Mouse (Mus musculus) neutrophil, adult 5-6 weeks (primary cell): ENCODE results near the gene Stbd1. TPM values are rescaled to one million over a fixed set of nuclear protein-coding genes. Genes with fewer than 3 reads are reported as not detected.

Source experiments
- ATAC-seq: fragments of 151-379, 151-347 bp; 2 replicates; pipeline ENCODE4 v1.8.0; 2017; ENCODE audit warnings: mild to moderate bottlenecking, moderate TSS enrichment; ENCODE audit not compliant: insufficient number of reproducible peaks, poor library complexity, low FRiP score, severe bottlenecking; ENCODE audit errors: extremely low read depth
- total RNA-seq: library from RNA; stranded (forward); fragments of 200-1000 nt; gene quantifications from 2 replicates; pipeline ENCODE4 v1.2.3, GENCODE M21; 2017

Gene Stbd1
- total RNA-seq = 0.37 and 0.47 TPM in 2 replicates

DNA sequence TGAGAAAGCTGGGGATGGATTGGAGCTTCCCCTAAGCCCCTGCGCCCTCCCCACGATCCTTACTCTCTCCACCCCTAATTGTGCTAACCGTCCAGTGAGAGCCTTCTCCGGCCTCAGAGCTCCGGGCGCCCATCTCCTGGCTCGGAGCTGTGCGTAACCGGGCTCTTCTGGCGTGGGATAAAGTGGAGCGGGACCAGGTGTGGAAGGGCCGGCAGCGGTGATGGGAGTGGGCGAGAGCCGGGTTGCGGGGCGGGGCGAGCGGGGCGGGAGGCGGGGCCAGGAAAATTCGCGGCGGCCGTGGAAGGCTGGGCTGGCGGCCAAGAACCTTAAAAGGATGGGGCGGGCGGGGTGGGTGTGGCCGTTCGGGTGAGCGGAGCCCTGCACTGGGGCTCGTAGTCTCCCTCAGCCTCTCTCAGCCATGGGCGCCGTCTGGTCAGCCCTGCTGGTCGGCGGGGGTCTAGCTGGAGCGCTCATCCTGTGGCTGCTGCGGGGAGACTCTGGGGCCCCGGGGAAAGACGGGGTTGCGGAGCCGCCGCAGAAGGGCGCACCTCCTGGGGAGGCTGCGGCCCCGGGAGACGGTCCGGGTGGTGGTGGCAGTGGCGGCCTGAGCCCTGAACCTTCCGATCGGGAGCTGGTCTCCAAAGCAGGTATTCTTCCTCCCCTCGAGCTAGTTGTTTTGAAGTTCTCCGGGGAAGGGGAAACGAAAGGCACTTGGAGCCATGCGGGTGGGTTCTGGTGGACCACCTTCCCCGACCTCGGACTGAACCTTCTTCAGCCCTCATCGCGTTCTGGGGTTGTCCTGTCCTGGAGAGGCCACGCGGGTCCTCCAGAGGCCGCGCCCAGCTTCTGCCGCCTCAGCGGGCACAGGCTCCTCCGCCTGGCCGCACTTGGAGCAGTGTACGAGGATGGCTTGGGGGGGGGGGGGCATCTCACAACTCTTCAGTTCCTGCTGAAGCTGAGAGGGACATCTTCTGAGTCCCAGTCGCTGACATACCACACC is at the start of gene Stbd1:
TSS of gene Stbd1 (plus strand) at position 351 of the 1,000 bp plus-strand sequence.
- 0 out of 2 replicates have a peak, but pooled peaks have one; percentile 16 for ATAC-seq

DNA sequence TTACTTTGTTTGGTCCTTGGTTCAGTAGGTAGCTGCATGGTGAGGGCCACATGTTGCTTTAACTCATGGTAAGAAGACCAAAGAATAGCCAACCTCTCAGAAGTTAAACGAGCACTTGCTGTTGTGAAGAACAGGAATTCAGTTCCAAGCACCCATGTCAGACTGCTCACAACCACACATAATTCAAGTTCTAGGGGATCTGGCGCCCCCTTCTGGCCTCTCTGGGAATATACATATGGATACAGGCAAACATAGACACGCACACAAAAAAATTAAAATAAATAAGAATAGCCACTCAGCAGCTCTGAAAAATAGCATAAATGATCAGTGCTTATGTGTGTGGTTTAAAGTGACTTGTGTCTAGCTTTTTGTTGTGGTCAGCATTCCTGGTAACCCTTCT is 48.9 kb upstream of the Stbd1 start:
- ATAC-seq = no peak

DNA sequence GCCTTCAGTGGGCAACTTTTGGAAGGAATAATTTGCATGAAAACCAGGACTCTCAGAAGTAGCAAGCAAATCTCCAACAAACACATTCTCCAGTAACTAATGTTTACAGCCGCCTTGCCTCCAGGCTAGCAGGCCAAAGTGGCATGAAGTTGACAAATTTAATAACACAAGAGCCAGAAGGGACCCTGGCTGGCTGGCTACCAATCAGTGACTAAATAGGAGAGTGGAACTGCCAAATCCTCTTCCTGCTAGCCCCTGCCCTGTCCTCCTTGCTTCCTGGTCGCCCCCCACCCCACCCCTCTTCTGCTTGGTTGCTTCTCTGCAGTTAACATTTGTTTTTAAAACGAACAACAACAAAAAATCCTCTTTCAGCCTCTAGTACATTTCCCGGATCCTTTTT is 48.4 kb upstream of the Stbd1 start:
- no peak for ATAC-seq

DNA sequence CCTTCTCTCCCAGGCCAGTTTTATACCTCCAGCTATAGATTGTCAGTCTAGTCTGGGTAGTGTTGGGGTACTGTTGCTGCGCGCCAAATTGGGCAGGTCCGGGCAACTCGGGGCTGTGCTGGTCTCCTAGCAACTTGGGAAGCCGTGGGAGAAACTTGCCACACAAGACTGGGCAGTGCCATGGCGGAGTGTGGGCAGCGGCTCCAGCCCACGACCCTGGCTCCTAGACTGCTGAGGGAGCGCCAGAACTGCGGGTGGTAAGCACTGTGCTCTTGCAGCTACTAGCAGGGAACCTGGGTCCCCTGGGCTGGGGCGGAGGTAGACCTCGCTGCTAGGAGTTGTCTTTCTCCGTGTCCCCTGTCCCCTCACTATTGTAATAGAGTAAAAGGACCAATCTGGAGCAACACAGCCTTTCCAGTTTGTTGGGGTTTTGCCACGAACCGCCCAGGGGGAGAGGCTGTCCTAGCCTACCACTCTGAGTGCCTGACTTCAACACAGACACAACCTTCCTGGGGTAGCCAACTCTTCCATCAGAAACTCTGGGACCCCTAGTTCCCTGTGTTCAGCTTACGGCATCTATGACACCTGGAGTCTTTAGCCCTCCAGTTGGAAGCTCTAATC is 47.8 kb upstream of the Stbd1 start, which contains the start of gene Fam47e:
TSS of gene Fam47e (plus strand) at position 179 of the 621 bp plus-strand sequence.
- no peak for ATAC-seq

DNA sequence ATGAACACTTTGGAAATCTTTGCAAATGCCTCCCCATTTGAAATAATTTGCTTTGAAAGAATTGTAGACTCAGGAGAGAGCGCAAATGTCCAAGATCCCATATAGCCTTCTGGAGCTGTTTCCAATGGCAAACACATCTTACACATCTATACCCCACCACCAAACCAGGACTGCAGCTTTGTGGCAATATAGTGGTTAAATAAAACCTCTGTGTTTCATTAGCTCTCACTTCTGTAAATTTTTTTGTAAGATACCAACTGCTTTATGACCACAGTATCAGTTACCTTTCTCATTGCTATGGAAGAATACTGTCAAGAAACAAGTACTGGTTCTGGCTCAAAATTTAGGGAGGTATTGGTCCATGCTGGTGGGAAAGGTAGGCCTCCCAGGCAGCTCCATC is 46.9 kb upstream of the Stbd1 start:
- ATAC-seq = no peak

DNA sequence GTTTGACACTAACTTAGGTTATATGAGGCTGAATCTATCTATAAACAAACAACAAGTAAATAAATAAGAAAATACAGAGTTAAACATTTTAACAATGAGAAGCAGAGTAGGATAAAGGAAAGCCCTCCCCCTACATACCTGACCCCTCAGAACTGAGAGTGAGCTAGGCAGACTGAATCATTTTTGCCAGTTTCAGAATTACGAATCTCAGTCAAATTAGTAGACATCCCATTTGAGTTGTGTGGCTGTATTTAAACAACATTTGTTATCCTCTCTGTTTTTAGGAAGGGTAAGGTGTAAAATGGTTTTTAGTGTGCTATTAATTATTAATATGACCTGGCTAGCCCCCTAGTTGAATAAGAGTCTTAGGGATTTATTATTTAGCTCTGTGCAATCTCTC is 45.3 kb upstream of the Stbd1 start:
- no peak for ATAC-seq

DNA sequence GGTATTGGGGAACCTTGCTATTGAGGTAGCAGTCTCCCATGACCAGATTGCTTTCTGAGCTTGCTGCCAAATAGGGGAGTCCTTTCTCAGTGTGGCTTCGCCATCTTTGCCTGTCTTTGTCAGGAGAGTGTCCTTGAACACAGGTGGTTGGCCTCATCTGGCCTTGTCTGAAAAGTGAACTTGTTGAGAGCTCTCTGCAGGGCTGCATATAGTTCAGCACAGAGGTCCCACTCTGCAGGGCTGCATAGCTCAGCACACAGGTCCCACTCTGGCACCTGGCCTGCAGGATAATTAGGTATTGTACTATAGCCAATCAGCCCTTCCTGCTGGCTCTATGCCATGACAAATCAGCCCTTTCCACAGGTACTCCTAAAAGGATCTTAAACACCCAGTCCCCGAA is 42.6 kb upstream of the Stbd1 start:
- ATAC-seq = no peak

DNA sequence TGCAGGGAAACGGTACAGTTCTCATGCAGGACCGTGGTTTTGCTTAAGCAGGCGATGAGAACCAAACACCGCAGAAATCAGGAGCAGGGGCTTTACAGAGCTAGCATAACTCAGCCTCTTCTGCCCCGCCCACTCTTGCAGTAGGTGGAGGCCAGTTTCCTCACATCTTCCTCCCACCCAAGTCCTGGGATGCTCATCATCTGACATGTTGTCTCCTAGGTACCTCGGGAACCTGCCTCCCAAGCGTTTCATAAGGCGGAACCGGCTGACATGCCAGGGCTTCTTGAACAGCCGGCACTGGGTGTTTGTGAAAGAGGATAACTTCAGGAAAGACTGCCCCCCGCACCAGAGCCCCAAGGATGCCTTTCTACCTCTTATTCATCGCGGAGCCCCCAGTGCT is 40.8 kb upstream of the Stbd1 start:
- ATAC-seq = no peak

DNA sequence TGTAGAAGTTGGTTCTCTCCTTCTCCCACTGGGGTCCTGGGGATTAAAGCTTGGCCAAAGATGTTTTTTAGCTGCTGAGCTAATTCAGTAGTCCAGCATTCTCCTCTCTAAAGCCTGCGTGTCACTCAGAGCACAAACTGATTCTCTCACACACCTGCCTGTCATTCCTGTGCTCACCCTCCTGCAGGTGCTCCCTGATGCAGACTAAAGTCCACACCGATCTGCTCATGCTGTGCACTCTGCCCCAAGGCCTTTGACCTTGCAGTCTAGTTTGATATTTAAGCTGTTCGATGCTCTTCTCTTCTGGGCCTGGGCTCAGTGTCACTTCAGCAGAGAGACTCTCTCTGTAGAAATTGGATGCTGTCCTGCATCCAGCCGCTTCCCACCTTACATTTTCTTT is 31.6 kb upstream of the Stbd1 start:
- no peak for ATAC-seq

DNA sequence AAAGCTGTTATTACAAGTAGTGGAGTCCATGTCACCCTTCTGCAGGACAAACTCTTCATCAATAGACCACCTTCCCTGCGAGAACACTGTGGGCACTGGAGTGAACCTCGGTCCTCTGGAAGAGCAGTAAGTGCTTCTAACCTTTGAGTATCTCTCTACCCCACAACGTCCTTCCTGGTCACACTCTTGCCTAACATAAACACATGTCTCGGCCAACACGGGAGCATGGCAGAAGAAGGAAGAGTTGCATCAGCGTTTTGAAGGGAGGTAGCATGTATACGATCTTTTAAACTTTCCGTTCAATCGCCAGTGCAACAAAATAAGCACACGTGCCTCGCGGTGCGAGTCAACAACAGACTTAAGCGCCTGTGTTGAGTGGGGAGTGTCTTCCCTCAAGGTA is 23.3 kb upstream of the Stbd1 start:
- ATAC-seq = no peak

DNA sequence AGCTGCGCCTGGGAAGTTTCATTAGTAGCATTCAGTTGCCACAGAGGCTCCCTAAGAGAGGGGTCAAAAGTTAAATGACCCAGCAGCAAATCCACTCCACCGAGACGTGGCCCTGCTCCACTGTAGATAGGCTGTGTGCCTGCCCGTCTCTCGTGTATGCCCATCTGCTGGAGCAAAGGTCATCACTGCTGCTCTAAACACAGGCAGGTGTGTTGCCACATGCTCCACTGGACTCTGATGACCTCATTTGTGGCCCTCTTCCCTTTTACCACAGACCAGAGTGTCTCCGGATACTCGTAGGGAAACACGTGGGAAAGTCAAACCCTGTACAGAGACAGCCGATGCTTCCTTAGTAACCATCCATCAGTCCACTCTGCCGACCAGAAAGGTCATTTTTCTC is 16.9 kb upstream of the Stbd1 start:
- ATAC-seq = no peak

DNA sequence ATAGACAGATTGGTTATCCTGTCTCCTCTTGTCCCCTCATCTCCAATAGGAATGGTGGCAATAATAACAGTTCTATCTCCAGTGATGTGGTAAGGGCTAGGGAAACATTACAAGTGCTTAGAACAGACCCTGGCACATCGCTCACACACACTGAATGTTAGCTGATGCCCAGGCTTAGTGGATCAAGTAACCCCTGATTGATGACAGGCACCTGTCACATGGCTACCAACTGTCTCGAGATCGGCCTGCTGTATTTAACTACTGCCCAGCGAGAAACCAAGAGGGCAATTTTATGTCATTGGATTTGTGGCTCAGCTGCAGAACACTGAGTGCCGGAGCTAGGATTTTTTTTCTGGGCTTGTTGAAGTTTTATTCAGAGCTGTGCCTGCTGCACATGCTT is 7.8 kb upstream of the Stbd1 start:
- no peak for ATAC-seq

DNA sequence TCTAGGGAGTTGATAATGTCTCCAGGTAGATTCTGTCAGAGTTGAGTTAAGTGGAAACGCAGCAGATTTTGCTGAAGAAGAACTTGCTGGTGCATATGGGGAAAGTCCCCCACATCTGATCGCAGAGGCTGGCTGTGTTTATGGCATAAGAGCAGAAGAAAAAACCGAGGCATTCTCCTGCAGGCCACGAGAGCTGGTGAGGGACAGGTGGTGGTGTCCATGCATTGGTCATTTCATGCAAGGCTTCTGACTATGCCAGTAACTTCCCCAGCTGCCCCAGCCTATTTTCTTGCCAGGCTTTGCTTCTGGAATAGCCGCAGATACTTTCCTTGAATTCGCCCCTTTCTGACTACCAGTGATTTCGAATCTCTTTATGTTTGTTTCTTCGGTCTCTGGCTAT is 6.0 kb upstream of the Stbd1 start:
- ATAC-seq = no peak

DNA sequence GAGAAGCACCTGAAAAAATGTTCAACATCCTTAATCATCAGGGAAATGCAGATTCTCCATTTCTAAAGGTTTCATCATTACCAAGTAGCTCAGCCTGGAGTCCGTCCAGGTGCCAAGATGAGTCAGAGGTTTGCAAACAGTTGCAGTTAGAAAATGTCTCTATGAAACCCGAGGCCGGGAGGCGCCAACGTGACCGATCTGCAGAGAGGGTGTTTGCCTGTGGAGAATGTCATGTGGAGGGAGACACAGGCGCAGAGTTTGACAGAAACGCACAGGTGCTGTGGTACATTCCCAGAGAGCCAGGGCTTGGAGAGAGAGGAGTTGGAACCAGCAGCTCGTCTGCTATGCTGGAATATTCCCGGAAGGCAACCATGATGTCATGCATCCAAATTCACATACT is 3.8 kb upstream of the Stbd1 start:
- ATAC-seq = no peak

DNA sequence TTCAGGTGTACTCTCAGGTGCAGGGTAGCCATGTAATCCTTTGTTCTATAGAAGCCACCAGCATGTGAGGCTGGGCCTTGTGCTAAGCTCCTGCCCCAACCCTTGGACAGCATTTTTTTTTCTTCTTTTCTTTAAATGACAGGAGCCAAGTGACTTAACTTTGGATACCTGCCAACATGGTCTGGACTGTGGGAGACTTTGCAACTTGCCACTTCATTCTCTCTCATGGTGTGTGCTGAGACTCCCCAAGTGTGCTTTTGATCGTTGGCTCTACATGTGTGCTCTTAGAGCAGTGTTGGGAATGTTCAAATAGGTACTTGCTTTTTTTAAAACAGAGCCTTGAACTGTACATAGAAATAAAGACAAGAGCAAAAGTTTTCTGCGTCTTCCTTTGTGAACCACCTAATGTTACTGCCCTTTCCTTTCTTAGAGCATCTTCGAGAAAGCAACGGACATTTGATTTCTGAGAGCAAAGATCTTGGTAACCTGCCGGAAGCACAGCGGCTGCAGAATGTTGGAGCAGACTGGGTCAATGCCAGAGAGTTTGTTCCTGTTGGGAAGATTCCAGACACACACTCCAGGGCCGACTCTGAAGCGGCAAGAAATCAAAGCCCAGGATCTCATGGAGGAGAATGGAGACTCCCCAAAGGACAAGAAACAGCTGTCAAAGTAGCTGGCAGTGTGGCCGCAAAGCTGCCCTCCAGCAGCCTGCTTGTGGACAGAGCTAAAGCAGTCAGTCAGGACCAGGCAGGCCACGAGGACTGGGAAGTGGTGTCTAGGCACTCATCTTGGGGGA is 1.8 kb downstream of the Stbd1 start:
- no peak for ATAC-seq

DNA sequence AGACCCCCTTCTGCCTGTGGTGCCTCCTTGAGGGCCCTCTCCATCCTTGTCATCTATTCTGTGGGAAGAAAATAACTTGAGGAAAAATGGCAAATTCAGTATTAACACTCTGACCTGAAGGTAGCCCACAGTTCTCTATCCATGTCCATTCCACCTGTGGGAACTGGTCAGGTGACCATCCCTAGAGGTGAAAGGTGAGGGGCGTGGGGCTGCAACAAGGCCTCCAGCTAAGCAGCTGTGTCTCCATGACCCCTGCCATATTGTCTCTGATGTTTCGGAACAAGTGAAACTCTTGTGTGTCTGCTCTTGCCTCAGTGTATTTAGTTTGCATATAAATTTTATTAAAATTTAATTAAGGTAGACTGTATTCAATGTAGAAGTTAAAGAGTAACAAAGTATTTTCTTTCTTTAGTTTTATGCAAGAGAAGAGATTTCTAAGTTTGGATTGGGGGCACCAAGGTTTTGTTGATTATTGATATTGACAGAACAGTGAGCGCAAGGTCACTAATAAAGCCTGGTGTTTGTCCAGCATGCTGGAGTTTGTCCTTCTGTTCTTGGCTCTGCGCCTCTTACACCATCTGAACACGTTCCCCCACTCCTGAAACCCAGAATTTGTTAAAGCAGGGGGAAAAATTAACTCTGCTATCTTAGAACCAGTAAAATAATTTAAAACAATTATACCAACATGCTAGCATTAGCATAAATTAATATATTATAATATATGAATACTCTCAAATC is 4.8 kb downstream of the Stbd1 start:
- no peak for ATAC-seq

DNA sequence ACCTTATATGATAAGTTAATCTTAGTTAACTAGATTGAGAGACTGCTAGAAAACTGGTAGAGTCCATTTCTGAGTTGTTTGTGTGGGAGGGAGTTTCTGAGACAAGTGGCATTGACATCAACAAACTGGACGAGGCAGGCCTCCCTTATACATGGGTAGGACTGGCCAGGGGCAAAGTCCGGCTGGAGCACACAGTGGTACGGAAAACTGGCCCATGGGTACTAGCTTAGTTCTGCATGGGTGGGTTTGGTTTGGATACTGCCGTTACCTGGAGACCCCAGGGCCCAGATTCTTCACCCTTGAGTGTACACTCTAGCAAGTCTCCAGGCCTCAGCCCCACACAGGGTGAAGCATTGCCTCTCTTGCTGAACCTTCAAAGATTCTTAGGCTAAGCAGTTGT is 9.9 kb downstream of the Stbd1 start:
- ATAC-seq = no peak

DNA sequence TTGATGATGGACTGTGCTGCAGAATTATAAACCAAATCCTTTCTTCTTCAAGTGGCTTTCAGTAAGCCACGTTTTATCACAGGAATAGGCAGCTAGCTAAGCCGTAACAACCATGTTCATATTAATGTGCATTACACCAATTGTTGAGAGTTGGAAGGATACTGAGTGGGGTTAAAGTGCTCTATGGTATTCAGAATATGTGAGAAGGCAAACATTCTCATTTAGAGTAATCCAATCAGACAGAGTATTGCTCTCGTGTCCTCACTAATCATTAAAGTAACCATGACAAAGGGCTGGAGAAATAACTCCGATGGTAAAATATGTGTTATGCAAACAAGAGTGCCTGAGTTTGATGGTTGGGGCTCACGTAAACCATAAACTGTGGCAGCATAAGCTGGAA is 19.0 kb downstream of the Stbd1 start:
- no peak for ATAC-seq

DNA sequence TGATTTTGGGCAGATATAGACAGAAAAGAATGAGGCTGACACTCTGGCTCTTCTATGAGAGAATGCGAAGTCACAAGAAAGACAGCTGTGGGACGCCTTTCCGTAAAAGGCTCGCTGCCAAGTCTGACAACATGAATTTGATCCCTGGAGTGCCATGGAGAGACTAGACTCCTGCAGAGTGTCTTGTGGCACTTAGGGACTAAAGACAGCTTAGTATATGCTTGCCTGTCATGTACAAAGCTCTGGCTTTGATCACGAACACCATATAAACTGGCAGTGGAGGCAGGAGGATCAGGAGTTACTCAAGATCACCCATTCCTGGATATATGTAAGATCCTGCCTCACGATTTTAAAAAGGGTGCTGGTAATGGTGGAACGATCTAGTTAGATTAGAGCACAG is 25.1 kb downstream of the Stbd1 start:
- ATAC-seq = no peak
